Mouse (Mus musculus): ENCODE results near the gene 1110008P14Rik. TPM values are rescaled to one million over a fixed set of nuclear protein-coding genes. Genes with fewer than 3 reads are reported as not detected.

Gene 1110008P14Rik
- polyA plus RNA-seq, 1 experiment from 2014 or later = 61.1 TPM

DNA sequence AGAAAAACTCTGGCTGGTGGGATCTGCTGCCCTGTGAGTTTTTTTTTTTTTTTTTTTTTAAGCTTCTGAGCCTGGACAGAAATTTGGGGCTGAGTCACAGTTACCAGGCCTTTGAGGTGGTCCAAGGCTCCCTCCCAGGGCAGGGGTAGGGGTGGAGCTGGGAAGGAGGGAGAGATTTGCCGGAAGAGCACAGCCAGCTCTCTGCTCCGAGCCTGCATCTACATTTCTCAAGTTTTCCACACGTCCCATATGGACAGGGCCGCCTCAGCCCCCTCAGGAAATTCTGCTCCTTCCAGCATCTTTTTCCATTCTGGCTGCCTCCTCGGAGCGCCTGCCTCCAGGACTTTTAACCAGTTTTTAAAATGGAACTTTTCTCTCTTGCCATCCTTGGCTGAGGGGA is 52.2 kb downstream of the 1110008P14Rik start:
- 57% methylated on average over 6 of the region's 6 CpGs for WGBS
- no peak overlapping the region for H3K27ac ChIP-seq (replicated peaks)
- H3K36me3 ChIP-seq = no peaks in the 10 kb centered on the region

DNA sequence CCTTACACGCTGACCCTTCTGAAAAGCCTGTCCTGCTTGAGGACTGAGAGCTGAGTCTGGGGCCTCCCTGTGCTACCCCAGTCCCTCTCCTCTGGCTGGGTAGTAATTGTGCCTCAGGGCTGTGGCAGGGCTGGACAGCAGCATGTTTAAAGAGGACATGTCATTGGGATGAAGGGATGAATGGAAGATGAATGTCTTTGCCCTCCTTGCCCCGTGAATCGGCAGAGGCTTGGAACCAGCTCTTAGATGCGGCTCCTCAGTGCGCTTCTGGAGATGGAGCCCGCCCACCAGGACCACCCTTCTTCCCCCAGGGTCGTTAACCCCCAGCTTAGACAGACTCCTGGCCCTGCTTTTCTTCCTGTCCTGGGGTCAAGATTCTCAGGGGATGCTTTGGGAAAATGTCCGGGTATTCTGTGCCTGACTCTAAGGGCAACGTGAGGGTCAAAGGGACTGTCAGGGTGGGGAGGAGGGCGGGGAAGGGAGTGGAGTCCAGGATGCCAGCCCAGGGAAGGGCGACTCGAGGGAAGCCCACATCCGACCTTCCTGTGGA is 52.8 kb downstream of the 1110008P14Rik start:
- Histone ChIP-seq H3K4me2 (replicated peaks) (no peak overlapping the region), H3K9me3 (no peaks in the 10 kb centered on the region), H3K27ac (replicated peaks) (no peak overlapping the region), H3K27me3 (no peaks in the 10 kb centered on the region), H3K4me1 (no peaks in the 10 kb centered on the region), H3K9ac (replicated peaks) (no peak overlapping the region), H3K36me3 (no peaks in the 10 kb centered on the region), H3K4me3 (no peak overlapping the region)
- no peak for ATAC-seq (ENCODE audit: low FRiP score, low read depth)
- WGBS = 36% methylated on average over 13 of the region's 13 CpGs

More for the DNA sequence above, 52.2 kb downstream of the 1110008P14Rik start:
- H3K9ac ChIP-seq (replicated peaks) = no peak overlapping the region
- no peaks in the 10 kb centered on the region for H3K27me3 ChIP-seq
- no peaks in the 10 kb centered on the region for H3K4me1 ChIP-seq
- no peak overlapping the region for H3K4me2 ChIP-seq (replicated peaks)
- no peak overlapping the region for H3K4me3 ChIP-seq
- no peak for ATAC-seq (ENCODE audit: low FRiP score, low read depth)
- no peaks in the 10 kb centered on the region for H3K9me3 ChIP-seq

DNA sequence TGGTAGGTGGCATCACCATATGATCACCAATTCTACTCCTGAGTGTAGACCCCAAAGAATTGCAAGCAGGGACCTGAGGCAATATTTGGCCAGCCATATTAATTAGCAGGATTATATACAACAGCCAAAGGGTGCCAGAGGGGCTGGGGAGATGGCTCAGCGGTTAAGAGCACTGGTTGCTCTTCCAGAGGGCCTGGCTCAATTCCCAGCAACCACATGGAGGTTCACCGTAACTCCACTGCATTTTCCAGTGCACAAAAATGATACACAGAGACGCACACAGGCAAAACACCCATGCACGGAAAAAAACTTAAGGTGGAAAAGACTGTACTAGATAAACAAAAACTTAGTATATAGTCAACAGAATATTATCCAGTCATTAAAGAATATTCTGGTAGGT is 54.5 kb downstream of the 1110008P14Rik start:
- Histone ChIP-seq H3K9ac (replicated peaks) (no peak overlapping the region), H3K36me3 (no peaks in the 10 kb centered on the region), H3K4me1 (peaks cover 13% of the 10 kb centered on the region), H3K4me3 (no peak overlapping the region), H3K27ac (replicated peaks) (no peak overlapping the region), H3K9me3 (no peaks in the 10 kb centered on the region), H3K4me2 (replicated peaks) (no peak overlapping the region), H3K27me3 (no peaks in the 10 kb centered on the region)
- ATAC-seq (ENCODE audit: low FRiP score, low read depth) = no peak
- WGBS = 86% methylated on average over 4 of the region's 4 CpGs

Other genes with a start within 250 kb of the 1110008P14Rik start
- 99.1 and 121 TPM in 2 replicates for gene Prrc2b, start 230.9 kb downstream of the 1110008P14Rik start, polyA plus RNA-seq (2016; fragmentation: Nextera tagmentation; extraction: Ambion mirVana)
- gene Pomt1, start 145.3 kb downstream of the 1110008P14Rik start, polyA plus RNA-seq (2016; fragmentation: Nextera tagmentation; extraction: Ambion mirVana) = 28.5 and 31.4 TPM in 2 replicates
- 74.4 and 79.6 TPM in 2 replicates for gene Uck1, start 121.8 kb downstream of the 1110008P14Rik start, polyA plus RNA-seq (2016; fragmentation: Nextera tagmentation; extraction: Ambion mirVana)
- 28.0 and 28.2 TPM in 2 replicates for gene Golga2, start 94.6 kb downstream of the 1110008P14Rik start, polyA plus RNA-seq (2016; fragmentation: Nextera tagmentation; extraction: Ambion mirVana)
- gene Swi5, start 93.9 kb downstream of the 1110008P14Rik start, polyA plus RNA-seq (2016; fragmentation: Nextera tagmentation; extraction: Ambion mirVana) = 368 and 371 TPM in 2 replicates
- gene Ciz1, start 29.6 kb downstream of the 1110008P14Rik start, polyA plus RNA-seq (2016; fragmentation: Nextera tagmentation; extraction: Ambion mirVana) = 61.5 TPM in 2 replicates
- 26.3 and 30.5 TPM in 2 replicates for gene Dnm1, start 28.6 kb downstream of the 1110008P14Rik start, polyA plus RNA-seq (2016; fragmentation: Nextera tagmentation; extraction: Ambion mirVana)
- gene Lcn2, start 6.3 kb upstream of the 1110008P14Rik start, polyA plus RNA-seq (2016; fragmentation: Nextera tagmentation; extraction: Ambion mirVana) = 0.60 TPM in 2 replicates
- gene Ptges2, start 14.0 kb upstream of the 1110008P14Rik start, polyA plus RNA-seq (2016; fragmentation: Nextera tagmentation; extraction: Ambion mirVana) = 27.2 and 28.6 TPM in 2 replicates
- 5.2 and 6.4 TPM in 2 replicates for gene Naif1, start 68.5 kb upstream of the 1110008P14Rik start, polyA plus RNA-seq (2016; fragmentation: Nextera tagmentation; extraction: Ambion mirVana)
- gene Slc25a25, start 69.5 kb upstream of the 1110008P14Rik start, polyA plus RNA-seq (2016; fragmentation: Nextera tagmentation; extraction: Ambion mirVana) = 40.0 TPM in 2 replicates
- gene Fam102a, start 153.4 kb upstream of the 1110008P14Rik start, polyA plus RNA-seq (2016; fragmentation: Nextera tagmentation; extraction: Ambion mirVana) = 9.4 and 10.1 TPM in 2 replicates
- gene Dpm2, start 188.9 kb upstream of the 1110008P14Rik start, polyA plus RNA-seq (2016; fragmentation: Nextera tagmentation; extraction: Ambion mirVana) = 109 and 121 TPM in 2 replicates
- 2.7 and 3.1 TPM in 2 replicates for gene Pip5kl1, start 192.9 kb upstream of the 1110008P14Rik start, polyA plus RNA-seq (2016; fragmentation: Nextera tagmentation; extraction: Ambion mirVana)
- 0.16 and 0.56 TPM in 2 replicates for gene 9430097D07Rik, start 193.7 kb upstream of the 1110008P14Rik start, polyA plus RNA-seq (2016; fragmentation: Nextera tagmentation; extraction: Ambion mirVana)
- gene St6galnac4, start 205.2 kb upstream of the 1110008P14Rik start, polyA plus RNA-seq (2016; fragmentation: Nextera tagmentation; extraction: Ambion mirVana) = 16.1 and 17.9 TPM in 2 replicates
- gene St6galnac6, start 217.8 kb upstream of the 1110008P14Rik start, polyA plus RNA-seq (2016; fragmentation: Nextera tagmentation; extraction: Ambion mirVana) = 10.6 and 11.2 TPM in 2 replicates
- gene Ak1, start 239.8 kb upstream of the 1110008P14Rik start, polyA plus RNA-seq (2016; fragmentation: Nextera tagmentation; extraction: Ambion mirVana) = 31.6 and 34.7 TPM in 2 replicates